Mouse (Mus musculus): ENCODE data around the gene Krt6a. TPM values are rescaled to one million over a fixed set of nuclear protein-coding genes. Genes with fewer than 3 reads are reported as not detected.

Krt6a gene
- 0.01 TPM in 1 of 2 replicates, not detected in the other for polyA plus RNA-seq (2012; rRNA removed)
- not detected in 2 replicates for polyA plus RNA-seq (2014; fragmentation: Nextera tagmentation; extraction: Ambion mirVana)

DNA sequence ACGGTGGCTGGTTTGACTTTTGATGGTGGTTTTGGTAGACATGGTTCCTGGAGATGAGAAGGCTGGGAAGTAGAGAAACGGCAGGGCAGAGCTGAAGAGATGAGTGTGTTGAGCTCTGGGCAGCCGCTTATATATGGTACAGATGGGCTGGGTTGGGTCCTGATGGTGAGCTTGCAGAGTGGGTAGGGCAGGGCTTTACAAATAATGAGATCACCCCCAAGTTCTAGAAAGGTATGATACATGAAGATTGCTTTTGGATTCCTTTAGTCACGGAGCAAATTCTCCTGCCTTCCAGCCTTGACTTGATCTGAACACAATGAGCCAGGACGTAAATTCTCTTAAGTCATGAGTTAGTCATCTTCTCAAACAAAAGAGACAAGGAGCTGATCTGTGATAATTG is at the start of gene Krt6a:
Gene Krt6a, minus strand, starts transcription at position 101 of the 400 bp plus-strand sequence.
- no peak within 1 kb of the TSS for H3K4me3 ChIP-seq (ENCODE audit: insufficient read depth in 1 of 2, low read depth in 2 of 2, low read length in 2 of 2)
- no peak for ATAC-seq (ENCODE audit: insufficient read depth)

DNA sequence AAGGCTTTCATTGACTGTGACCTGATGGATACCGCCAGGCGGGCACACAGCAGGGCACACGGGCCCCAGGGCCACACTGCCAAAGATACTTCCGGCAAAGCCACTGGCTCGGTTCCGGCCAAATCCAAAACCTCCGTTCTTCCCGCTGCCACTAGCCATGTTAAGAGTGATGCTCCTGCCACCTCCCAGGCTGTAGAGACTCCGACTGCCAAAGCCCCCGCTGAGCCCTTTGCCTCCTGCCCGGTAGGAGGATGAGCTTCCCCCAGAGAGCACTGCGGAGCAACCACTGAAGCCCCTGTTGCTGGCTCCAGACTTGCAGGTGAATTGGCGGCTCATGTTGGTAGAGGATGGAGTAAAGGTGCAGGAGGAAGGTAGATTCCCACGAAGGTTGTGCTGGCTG is 48.6 kb upstream of the Krt6a start, which contains the start of gene Krt71:
Gene Krt71, minus strand, starts transcription at position 399 of the 400 bp plus-strand sequence.
- DNase-seq (ENCODE audit: low read depth in 3 of 3, low spot score in 3 of 3) = no peak
- no peak within 1 kb of the TSS for H3K4me3 ChIP-seq (ENCODE audit: insufficient read depth in 1 of 2, low read depth in 2 of 2, low read length in 2 of 2)
- H3K27me3 ChIP-seq (ENCODE audit: control insufficient read depth, insufficient read depth, low read length) = no peaks in the 10 kb centered on the region
- WGBS (ENCODE audit: insufficient replicate concordance) = 46% methylated on average over 14 of the region's 14 CpGs
- H3K9ac ChIP-seq (replicated peaks) = no peak within 1 kb of the TSS
- H3K4me2 ChIP-seq (ENCODE audit: low read depth) = no peak within 1 kb of the TSS
- no peak for TF ChIP-seq CTCF (IDR thresholded peaks at IDR 0.05; ENCODE audit: low read depth)
- no peak for TF ChIP-seq EP300 (IDR thresholded peaks at IDR 0.05; ENCODE audit: low read depth)
- H3K27ac ChIP-seq = no peak within 1 kb of the TSS
- no peaks in the 10 kb centered on the region for H3K9me3 ChIP-seq (ENCODE audit: control insufficient read depth, low read length)
- no peak for ATAC-seq (ENCODE audit: insufficient read depth)
- no peaks in the 10 kb centered on the region for H3K4me1 ChIP-seq (replicated peaks; ENCODE audit: control insufficient read depth in 2 of 2, insufficient read depth in 2 of 2, low read length in 1 of 2)
- H3K36me3 ChIP-seq (replicated peaks; ENCODE audit: control insufficient read depth, insufficient read depth, low read depth) = no peaks in the 10 kb centered on the region

More for the DNA sequence above, at the start of gene Krt6a:
- Histone ChIP-seq H3K27me3 (ENCODE audit: control insufficient read depth, insufficient read depth, low read length) (no peaks in the 10 kb centered on the region), H3K4me2 (ENCODE audit: low read depth) (no peak within 1 kb of the TSS), H3K9me3 (ENCODE audit: control insufficient read depth, low read length) (no peaks in the 10 kb centered on the region), H3K27ac (no peak within 1 kb of the TSS), H3K4me1 (replicated peaks; ENCODE audit: control insufficient read depth in 2 of 2, insufficient read depth in 2 of 2, low read length in 1 of 2) (no peaks in the 10 kb centered on the region), H3K36me3 (replicated peaks; ENCODE audit: control insufficient read depth, insufficient read depth, low read depth) (no peaks in the 10 kb centered on the region), H3K9ac (replicated peaks) (no peak within 1 kb of the TSS)
- TF ChIP-seq CTCF (IDR thresholded peaks at IDR 0.05; ENCODE audit: low read depth) (no peak), EP300 (IDR thresholded peaks at IDR 0.05; ENCODE audit: low read depth) (no peak)
- WGBS (ENCODE audit: insufficient replicate concordance) = 52% methylated on average over 5 of the region's 5 CpGs
- no peak for DNase-seq (ENCODE audit: low read depth in 3 of 3, low spot score in 3 of 3)

DNA sequence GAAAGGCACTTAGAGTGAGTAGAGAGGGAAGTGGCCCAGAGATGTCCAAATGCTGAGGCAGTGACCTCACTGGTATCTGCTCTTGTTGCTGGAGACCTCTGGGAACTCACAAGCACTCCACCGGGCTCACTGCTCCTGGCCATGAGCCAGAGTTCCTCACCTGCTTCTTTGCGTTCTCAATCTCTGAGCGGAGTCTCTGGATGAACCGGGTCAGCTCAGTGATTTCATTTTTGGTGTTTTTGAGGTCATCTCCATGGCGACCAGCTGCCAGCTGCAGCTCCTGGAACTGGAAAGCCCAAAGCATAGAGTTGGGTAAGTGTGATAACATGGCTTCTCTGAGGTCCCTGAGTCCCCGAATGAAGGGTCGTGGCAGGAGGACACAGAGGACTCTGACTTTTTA is 43.7 kb upstream of the Krt6a start:
- DNase-seq (ENCODE audit: low read depth in 3 of 3, low spot score in 3 of 3) = no peak
- Histone ChIP-seq H3K27ac (no peak overlapping the region), H3K4me1 (replicated peaks; ENCODE audit: control insufficient read depth in 2 of 2, insufficient read depth in 2 of 2, low read length in 1 of 2) (no peaks in the 10 kb centered on the region), H3K4me2 (ENCODE audit: low read depth) (no peak overlapping the region), H3K9ac (replicated peaks) (no peak overlapping the region), H3K36me3 (replicated peaks; ENCODE audit: control insufficient read depth, insufficient read depth, low read depth) (no peaks in the 10 kb centered on the region), H3K9me3 (ENCODE audit: control insufficient read depth, low read length) (no peaks in the 10 kb centered on the region), H3K27me3 (ENCODE audit: control insufficient read depth, insufficient read depth, low read length) (no peaks in the 10 kb centered on the region), H3K4me3 (ENCODE audit: insufficient read depth in 1 of 2, low read depth in 2 of 2, low read length in 2 of 2) (no peak overlapping the region)
- WGBS (ENCODE audit: insufficient replicate concordance) = 76% methylated on average over 7 of the region's 7 CpGs
- no peak for ATAC-seq (ENCODE audit: insufficient read depth)
- TF ChIP-seq EP300 (IDR thresholded peaks at IDR 0.05; ENCODE audit: low read depth) = no peak
- no peak for TF ChIP-seq CTCF (IDR thresholded peaks at IDR 0.05; ENCODE audit: low read depth)

DNA sequence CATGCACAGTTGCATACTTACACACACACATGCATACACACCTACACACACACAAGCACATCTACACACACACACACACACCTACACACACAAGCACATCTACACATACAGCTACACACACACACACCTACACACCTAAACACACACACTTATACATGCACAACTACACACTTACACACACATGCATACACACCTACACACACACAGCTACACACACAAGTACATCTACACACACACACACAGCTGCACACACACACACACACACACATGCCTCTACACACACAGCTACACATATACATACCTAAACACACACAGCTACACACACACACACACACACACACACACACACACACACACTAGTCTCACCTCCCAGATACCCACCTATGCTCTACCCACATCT is 36.5 kb upstream of the Krt6a start:
- Histone ChIP-seq H3K27me3 (ENCODE audit: control insufficient read depth, insufficient read depth, low read length) (no peaks in the 10 kb centered on the region), H3K4me1 (replicated peaks; ENCODE audit: control insufficient read depth in 2 of 2, insufficient read depth in 2 of 2, low read length in 1 of 2) (no peaks in the 10 kb centered on the region), H3K4me2 (ENCODE audit: low read depth) (no peak overlapping the region), H3K9ac (replicated peaks) (no peak overlapping the region), H3K4me3 (ENCODE audit: insufficient read depth in 1 of 2, low read depth in 2 of 2, low read length in 2 of 2) (no peak overlapping the region), H3K27ac (no peak overlapping the region), H3K36me3 (replicated peaks; ENCODE audit: control insufficient read depth, insufficient read depth, low read depth) (no peaks in the 10 kb centered on the region), H3K9me3 (ENCODE audit: control insufficient read depth, low read length) (no peaks in the 10 kb centered on the region)
- ATAC-seq (ENCODE audit: insufficient read depth) (no peak), DNase-seq (ENCODE audit: low read depth in 3 of 3, low spot score in 3 of 3) (no peak)
- TF ChIP-seq CTCF (IDR thresholded peaks at IDR 0.05; ENCODE audit: low read depth) = no peak

DNA sequence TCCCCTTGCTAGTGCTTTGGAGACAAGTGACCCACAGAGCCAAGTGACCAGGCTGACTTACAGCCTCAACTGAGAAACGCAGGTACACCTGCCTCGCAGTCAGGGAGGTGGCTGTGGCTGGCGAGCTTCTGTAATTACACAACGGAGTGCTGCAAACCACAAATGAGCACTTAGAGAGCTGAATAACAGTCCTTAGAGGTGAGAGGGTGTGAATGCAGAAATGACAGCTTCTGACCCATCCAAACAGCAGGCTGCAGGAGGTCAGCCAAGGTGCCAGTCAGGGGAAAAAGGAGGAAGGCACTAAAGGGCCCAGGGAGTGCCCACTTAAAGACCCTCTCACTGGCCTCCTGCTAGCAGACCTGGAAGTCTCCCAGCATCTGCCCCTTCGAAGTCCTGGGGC is 30.6 kb upstream of the Krt6a start:
- ATAC-seq (ENCODE audit: insufficient read depth) (no peak), DNase-seq (ENCODE audit: low read depth in 3 of 3, low spot score in 3 of 3) (no peak)
- H3K9me3 ChIP-seq (ENCODE audit: control insufficient read depth, low read length) = no peaks in the 10 kb centered on the region
- TF ChIP-seq CTCF (IDR thresholded peaks at IDR 0.05; ENCODE audit: low read depth) (no peak), EP300 (IDR thresholded peaks at IDR 0.05; ENCODE audit: low read depth) (no peak)
- 25% methylated on average over 5 of the region's 5 CpGs for WGBS (ENCODE audit: insufficient replicate concordance)
- H3K4me1 ChIP-seq (replicated peaks; ENCODE audit: control insufficient read depth in 2 of 2, insufficient read depth in 2 of 2, low read length in 1 of 2) = no peaks in the 10 kb centered on the region
- no peaks in the 10 kb centered on the region for H3K36me3 ChIP-seq (replicated peaks; ENCODE audit: control insufficient read depth, insufficient read depth, low read depth)
- H3K9ac ChIP-seq (replicated peaks) = no peak overlapping the region
- H3K27me3 ChIP-seq (ENCODE audit: control insufficient read depth, insufficient read depth, low read length) = no peaks in the 10 kb centered on the region
- H3K4me2 ChIP-seq (ENCODE audit: low read depth) = no peak overlapping the region
- no peak overlapping the region for H3K4me3 ChIP-seq (ENCODE audit: insufficient read depth in 1 of 2, low read depth in 2 of 2, low read length in 2 of 2)
- no peak overlapping the region for H3K27ac ChIP-seq
